24 mouse cellular contexts compared by ENCODE assay signal in the genomic region with DNA sequence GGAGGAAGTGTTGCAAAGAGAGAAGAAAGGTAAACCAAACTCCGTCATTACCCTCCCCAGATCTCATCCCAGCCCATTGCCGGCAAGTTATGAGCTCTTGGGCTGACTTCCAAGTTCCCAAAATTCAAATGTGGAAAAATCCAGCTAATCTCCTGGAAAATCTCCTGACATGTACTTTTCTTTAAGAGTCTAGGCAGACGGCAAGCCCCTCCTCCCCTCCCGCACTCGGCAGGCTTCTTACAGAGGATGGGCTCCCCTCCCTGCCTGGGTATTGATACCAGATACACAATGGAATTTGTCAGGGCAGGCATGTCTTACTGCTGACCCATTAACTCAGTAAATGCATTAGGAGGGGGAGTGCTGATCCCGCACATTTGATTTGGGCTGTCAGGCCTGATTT.
DNase-seq lines count a peak whose midpoint lies in the region; ATAC-seq and TF ChIP-seq lines count a peak whose summit lies in the region.
"Had no signal": no experiment of that assay in that cellular context is flagged by ENCODE, and none has a peak within 500 bp of the region (broad histone marks: within the 10 kb centered on the region; RNA-seq: fewer than 3 reads in every experiment).

No protein-coding gene starts in this region.

- no peak for TF ChIP-seq POLR2A in limb, embryonic 14.5 days (IDR thresholded peaks at IDR 0.05; ENCODE audit: borderline replicate concordance, extremely low read depth, insufficient read depth, insufficient read length)

- ATAC-seq in limb, embryonic 14.5 days (ENCODE audit: low FRiP score, low read depth): peak; percentile 44; the same call in 1 of the 2 replicates
- peak; percentile 79; the same call in 1 of the 2 replicates for ATAC-seq in embryonic facial prominence, embryonic 11.5 days (replicated peaks; ENCODE audit: insufficient number of reproducible peaks, low FRiP score, low TSS enrichment, low read depth)
- ATAC-seq in granulocyte monocyte progenitor cell, adult 5-6 weeks (replicated peaks; ENCODE audit: poor library complexity, severe bottlenecking): no peak
- ATAC-seq: activated CD4-positive, CD25-positive, alpha-beta regulatory T cell, adult 4 months; intestine, embryonic 16.5 days; liver, embryonic 12.5 days had no signal

- no peak overlapping the region for H3K27ac ChIP-seq in limb, embryonic 14.5 days (replicated peaks; ENCODE audit: low read depth, low read length)
- no peak overlapping the region for H3K27ac ChIP-seq in limb, embryonic 10.5 days
- H3K27ac ChIP-seq in embryonic facial prominence, embryonic 11.5 days (replicated peaks; ENCODE audit: low read depth, low read length): no peak overlapping the region
- H3K27ac ChIP-seq: hindbrain, embryonic 15.5 days; limb, embryonic 12.5 days; liver, embryonic 12.5 days had no signal

- H3K36me3 ChIP-seq in limb, embryonic 14.5 days (ENCODE audit: control insufficient read depth, insufficient read depth, low read length): no peaks in the 10 kb centered on the region
- H3K36me3 ChIP-seq in limb, embryonic 10.5 days: no peaks in the 10 kb centered on the region
- H3K36me3 ChIP-seq in embryonic facial prominence, embryonic 11.5 days (replicated peaks; ENCODE audit: control insufficient read depth, insufficient read depth, low read depth, low read length): no peaks in the 10 kb centered on the region
- H3K36me3 ChIP-seq: heart, embryonic 12.5 days; hindbrain, embryonic 15.5 days; limb, embryonic 12.5 days; liver, embryonic 12.5 days had no signal

- H3K4me3 ChIP-seq in limb, embryonic 14.5 days (replicated peaks; ENCODE audit: low read length): no peak overlapping the region
- no peak overlapping the region for H3K4me3 ChIP-seq in limb, embryonic 10.5 days
- no peak overlapping the region for H3K4me3 ChIP-seq in embryonic facial prominence, embryonic 11.5 days (ENCODE audit: low read depth, low read length)
- H3K4me3 ChIP-seq: heart, embryonic 12.5 days; hindbrain, embryonic 15.5 days; limb, embryonic 12.5 days; liver, embryonic 12.5 days had no signal

- 40% methylated on average over 6 of the region's 6 CpGs for WGBS in limb, embryonic 14.5 days
- WGBS in limb, embryonic 10.5 days: 76% methylated on average over 6 of the region's 6 CpGs
- 27% methylated on average over 6 of the region's 6 CpGs for WGBS in embryonic facial prominence, embryonic 11.5 days

- H3K9me3 ChIP-seq in limb, embryonic 14.5 days (ENCODE audit: control insufficient read depth, low read length): no peaks in the 10 kb centered on the region
- H3K9me3 ChIP-seq in limb, embryonic 10.5 days (replicated peaks): no peaks in the 10 kb centered on the region
- H3K9me3 ChIP-seq in embryonic facial prominence, embryonic 11.5 days (replicated peaks; ENCODE audit: control insufficient read depth, low read length): no peaks in the 10 kb centered on the region
- H3K9me3 ChIP-seq: heart, embryonic 12.5 days; hindbrain, embryonic 15.5 days; limb, embryonic 12.5 days; liver, embryonic 12.5 days had no signal

- no peaks in the 10 kb centered on the region for H3K4me1 ChIP-seq in limb, embryonic 14.5 days (ENCODE audit: control insufficient read depth, insufficient read depth, low read length)
- 0 out of 2 replicates have a peak, but pooled peaks cover 6% of the 10 kb centered on the region for H3K4me1 ChIP-seq in limb, embryonic 10.5 days
- no peaks in the 10 kb centered on the region for H3K4me1 ChIP-seq in embryonic facial prominence, embryonic 11.5 days (ENCODE audit: control insufficient read depth, insufficient read depth, low read length)
- H3K4me1 ChIP-seq: heart, embryonic 12.5 days; limb, embryonic 12.5 days; liver, embryonic 12.5 days had no signal

- peak; percentile 25 for DNase-seq in embryo, embryonic 10.5 days (ENCODE audit: low spot score)
- no peak for DNase-seq in embryo, embryonic 10 days (ENCODE audit: low spot score)
- DNase-seq in limb, embryonic 14.5 days (ENCODE audit: low spot score): peak; percentile 58
- no peak for DNase-seq in limb, embryonic 10.5 days (ENCODE audit: low spot score)
- no peak for DNase-seq in embryonic facial prominence, embryonic 11.5 days (ENCODE audit: low spot score)
- peak; percentile 34 for DNase-seq in retina, embryonic 14.5 days (ENCODE audit: low spot score)
- DNase-seq in ovary, postnatal 14 days (ENCODE audit: low spot score): no peak
- DNase-seq: adrenal gland, postnatal 10 days; cerebellum, adult 8-10 months; cerebellum, postnatal 36 days; heart, postnatal 10 days; kidney, postnatal 36 days; layer of hippocampus, postnatal 36 days; lung, adult 2 months; lung, postnatal 14 days; right cerebral cortex, postnatal 25 days; spleen, adult 18-20 months had no signal

- H3K4me2 ChIP-seq in limb, embryonic 14.5 days (replicated peaks; ENCODE audit: low read depth, low read length, severe bottlenecking): no peak overlapping the region
- H3K4me2 ChIP-seq in embryonic facial prominence, embryonic 11.5 days (ENCODE audit: low read depth, low read length): no peak overlapping the region
- H3K4me2 ChIP-seq: heart, embryonic 12.5 days; hindbrain, embryonic 15.5 days; limb, embryonic 12.5 days; liver, embryonic 12.5 days had no signal

- H3K9ac ChIP-seq in limb, embryonic 14.5 days (ENCODE audit: low read depth, low read length, severe bottlenecking): no peak overlapping the region
- H3K9ac ChIP-seq in embryonic facial prominence, embryonic 11.5 days (replicated peaks; ENCODE audit: low read length): no peak overlapping the region
- H3K9ac ChIP-seq: heart, embryonic 12.5 days; hindbrain, embryonic 15.5 days; limb, embryonic 12.5 days; liver, embryonic 12.5 days had no signal

- no peaks in the 10 kb centered on the region for H3K27me3 ChIP-seq in limb, embryonic 14.5 days (ENCODE audit: control insufficient read depth, insufficient read depth, low read length)
- H3K27me3 ChIP-seq in limb, embryonic 10.5 days (ENCODE audit: low read depth, poor library complexity, severe bottlenecking): no peaks in the 10 kb centered on the region
- no peaks in the 10 kb centered on the region for H3K27me3 ChIP-seq in embryonic facial prominence, embryonic 11.5 days (ENCODE audit: control insufficient read depth, insufficient read depth, low read length)
- H3K27me3 ChIP-seq: heart, embryonic 12.5 days; hindbrain, embryonic 15.5 days; liver, embryonic 12.5 days had no signal

Comparison
In these comparisons a context has a peak if more than half of its experiments do, and no peak if none do; other contexts are left out.
1. DNase-seq: peak in embryo, embryonic 10.5 days (single experiment), limb, embryonic 14.5 days (single experiment) and retina, embryonic 14.5 days (single experiment); none in embryo, embryonic 10 days (single experiment), limb, embryonic 10.5 days (single experiment), embryonic facial prominence, embryonic 11.5 days (single experiment) and ovary, postnatal 14 days (single experiment).